In genomic region chr10:62216595-62216994, GRCm38 (mm10) we compare ENCODE assay signal across 8 mouse cellular contexts. TPM values are rescaled to one million over a fixed set of nuclear protein-coding genes. Genes with fewer than 3 reads are reported as not detected.
A peak's percentile ranks its signal among the peaks of the same experiment; 100 is the strongest.
DNase-seq lines count a peak whose midpoint lies in the region; ATAC-seq lines count a peak whose summit lies in the region.

No protein-coding gene starts in this region.

- peak; percentile 65 for DNase-seq in adrenal gland, postnatal 14 days
- no peak for DNase-seq in adrenal gland, adult 8-10 months
- peak; percentile 49 to 55 for DNase-seq in kidney, postnatal 36 days
- DNase-seq in layer of hippocampus, postnatal 14 days (ENCODE audit: low spot score in 2 of 2), result no peak

- H3K4me1 ChIP-seq in brown adipose tissue, adult 24 weeks (ENCODE audit: control insufficient read depth, insufficient read depth, insufficient read length, low read length), result peaks cover 60% of the 10 kb centered on the region
- peaks cover 8% of the 10 kb centered on the region; the same call in 1 of the 2 replicates for H3K4me1 ChIP-seq in heart, embryonic 11.5 days (ENCODE audit: control insufficient read depth, insufficient read depth, low read length)
- H3K4me1 ChIP-seq in neural tube, embryonic 13.5 days (replicated peaks), result peaks cover 7% of the 10 kb centered on the region; the same call in 1 of the 2 replicates

- H3K27me3 ChIP-seq in heart, embryonic 11.5 days (ENCODE audit: control insufficient read depth, insufficient read depth, low read length), result no peaks in the 10 kb centered on the region
- no peaks in the 10 kb centered on the region for H3K27me3 ChIP-seq in neural tube, embryonic 13.5 days

- H3K9me3 ChIP-seq in heart, embryonic 11.5 days (replicated peaks; ENCODE audit: control insufficient read depth, low read length), result no peaks in the 10 kb centered on the region
- H3K9me3 ChIP-seq in neural tube, embryonic 13.5 days, result no peaks in the 10 kb centered on the region

- peak overlapping the region; percentile 12; the same call in 1 of the 2 replicates for H3K4me3 ChIP-seq in brown adipose tissue, adult 24 weeks (ENCODE audit: insufficient read depth, low read depth, low read length)
- no peak overlapping the region for H3K4me3 ChIP-seq in heart, embryonic 11.5 days (ENCODE audit: low read depth, low read length)
- no peak overlapping the region for H3K4me3 ChIP-seq in neural tube, embryonic 13.5 days

- H3K36me3 ChIP-seq in heart, embryonic 11.5 days (ENCODE audit: control insufficient read depth, insufficient read depth, low read length), result no peaks in the 10 kb centered on the region; the same call in 1 of the 2 replicates
- no peaks in the 10 kb centered on the region for H3K36me3 ChIP-seq in neural tube, embryonic 13.5 days

- no peak for ATAC-seq in heart, embryonic 11.5 days (replicated peaks; ENCODE audit: insufficient number of reproducible peaks, low FRiP score, low TSS enrichment)
- ATAC-seq in neural tube, embryonic 13.5 days (ENCODE audit: low read depth), result no peak
- ATAC-seq in activated CD4-positive, CD25-positive, alpha-beta regulatory T cell, adult 4 months, result no peak

- WGBS in heart, embryonic 11.5 days (ENCODE audit: insufficient replicate concordance), result 35% methylated on average over 5 of the region's 5 CpGs
- WGBS in neural tube, embryonic 13.5 days, result 44% methylated on average over 5 of the region's 5 CpGs

- H3K27ac ChIP-seq in brown adipose tissue, adult 24 weeks (replicated peaks; ENCODE audit: low read depth, low read length), result peak overlapping the region; percentile 55
- peak overlapping the region; percentile 60 for H3K27ac ChIP-seq in heart, embryonic 11.5 days (ENCODE audit: low read depth, low read length)
- H3K27ac ChIP-seq in neural tube, embryonic 13.5 days (replicated peaks), result 0 out of 2 replicates have a peak overlapping the region, but pooled peaks have one; percentile 28

- H3K4me2 ChIP-seq in heart, embryonic 11.5 days, result no peak overlapping the region
- H3K4me2 ChIP-seq in neural tube, embryonic 13.5 days, result no peak overlapping the region

- no peak overlapping the region for H3K9ac ChIP-seq in heart, embryonic 11.5 days (ENCODE audit: low read depth, low read length)
- H3K9ac ChIP-seq in neural tube, embryonic 13.5 days, result no peak overlapping the region

RNA-seq across cellular contexts. Expression of gene Tspan15, which starts 14.5 kb away (rescaled TPM):
- 17.2 and 22.9 TPM in 2 replicates for total RNA-seq in adrenal gland, postnatal 14 days (2021)
- 10 to 100 TPM; 17.5 to 29.9 (median 21.7) TPM for total RNA-seq in adrenal gland, adult 8-10 months (2022)
- polyA plus RNA-seq in brown adipose tissue, adult 24 weeks (2012; ENCODE audit: insufficient read depth, insufficient read length, missing spikeins), result 16.2 and 21.8 TPM in 2 replicates
- polyA plus RNA-seq in heart, embryonic 11.5 days (2014; fragmentation: Nextera tagmentation; extraction: Ambion mirVana), result 2.8 and 5.0 TPM in 2 replicates
- 19.5 and 22.2 TPM in 2 replicates for polyA plus RNA-seq in neural tube, embryonic 13.5 days (2015; fragmentation: Nextera tagmentation; extraction: Ambion mirVana)
- polyA plus RNA-seq in activated CD4-positive, CD25-positive, alpha-beta regulatory T cell, adult 4 months (2017; shearing (Covaris generic)), result under 1 TPM in 1 of 2 experiments, not detected in 1; 0.15 TPM
- 10 to 100 TPM; 18.0 to 20.0 TPM for total RNA-seq in layer of hippocampus, postnatal 14 days (2021)

RNA-seq across cellular contexts. Expression of gene Tacr2, which starts 35.6 kb away (rescaled TPM):
- 10.1 and 15.3 TPM in 2 replicates for total RNA-seq in adrenal gland, postnatal 14 days (2021)
- 10 to 100 TPM; 27.8 to 76.4 (median 46.5) TPM for total RNA-seq in adrenal gland, adult 8-10 months (2022)
- not detected in 2 replicates for polyA plus RNA-seq in brown adipose tissue, adult 24 weeks (2012; ENCODE audit: insufficient read depth, insufficient read length, missing spikeins)
- polyA plus RNA-seq in heart, embryonic 11.5 days (2014; fragmentation: Nextera tagmentation; extraction: Ambion mirVana), result not detected in 2 replicates
- 0.25 TPM in 1 of 2 replicates, not detected in the other for polyA plus RNA-seq in neural tube, embryonic 13.5 days (2015; fragmentation: Nextera tagmentation; extraction: Ambion mirVana)
- not detected for polyA plus RNA-seq in activated CD4-positive, CD25-positive, alpha-beta regulatory T cell, adult 4 months (2017; shearing (Covaris generic))
- total RNA-seq in layer of hippocampus, postnatal 14 days (2021), result under 1 TPM; 0.18 to 0.33 TPM

Comparison
In these comparisons a context has a peak if more than half of its experiments do, and no peak if none do; other contexts are left out.
1. DNase-seq: peak in adrenal gland, postnatal 14 days (single experiment) and kidney, postnatal 36 days (2 of 2); none in adrenal gland, adult 8-10 months (single experiment) and layer of hippocampus, postnatal 14 days (0 of 2).
2. Peak in every context shown above with its lines, with median percentiles within 50 percentile points of each other: H3K27ac ChIP-seq.